Mouse (Mus musculus): ENCODE measurements around the gene Polr3c. TPM values are rescaled to one million over a fixed set of nuclear protein-coding genes. Genes with fewer than 3 reads are reported as not detected.
A peak's percentile ranks its signal among the peaks of the same experiment; 100 is the strongest.
"Not testable (repeated sequence)": the region's sequence is repeated elsewhere in the genome, so short reads cannot be mapped to it uniquely, and the experiment has no call there.

Polr3c gene
- 46.2 and 63.9 TPM in 2 replicates for polyA plus RNA-seq (2012; rRNA removed)

DNA sequence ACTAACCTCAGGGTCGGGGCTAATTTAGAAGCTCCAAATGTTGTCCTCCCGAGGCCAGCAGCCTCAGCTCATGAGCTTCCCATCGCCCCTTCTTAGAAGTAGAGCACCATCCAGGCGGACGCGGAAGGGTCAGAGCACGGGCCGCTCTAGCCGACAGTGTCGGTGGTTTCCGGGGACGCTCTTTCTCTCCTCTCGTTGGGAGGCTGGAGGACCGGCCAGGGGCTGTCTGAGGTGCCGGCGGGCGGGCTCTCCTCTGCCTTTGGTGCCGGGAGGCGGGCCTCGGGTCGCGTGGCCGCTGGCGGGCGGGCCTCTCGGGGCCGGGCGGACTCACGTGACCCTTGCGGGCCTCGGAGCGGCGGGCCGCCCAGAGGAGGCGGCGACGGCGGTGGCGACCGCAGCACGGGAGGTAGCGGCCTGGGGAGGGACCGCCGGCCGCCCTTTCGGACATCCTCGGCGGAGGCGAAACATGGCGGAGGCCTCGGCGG, at the start of gene Polr3c, which contains the start of gene Rnf115:
Gene Polr3c, minus strand, starts transcription at position 286 of the 485 bp plus-strand sequence.
Gene Rnf115, plus strand, starts transcription at position 322 of the 485 bp plus-strand sequence.
- under 1% methylated on average over 52 of the region's 52 CpGs for WGBS
- DNase-seq (ENCODE audit: low read depth, low spot score), result peak; percentile 82

DNA sequence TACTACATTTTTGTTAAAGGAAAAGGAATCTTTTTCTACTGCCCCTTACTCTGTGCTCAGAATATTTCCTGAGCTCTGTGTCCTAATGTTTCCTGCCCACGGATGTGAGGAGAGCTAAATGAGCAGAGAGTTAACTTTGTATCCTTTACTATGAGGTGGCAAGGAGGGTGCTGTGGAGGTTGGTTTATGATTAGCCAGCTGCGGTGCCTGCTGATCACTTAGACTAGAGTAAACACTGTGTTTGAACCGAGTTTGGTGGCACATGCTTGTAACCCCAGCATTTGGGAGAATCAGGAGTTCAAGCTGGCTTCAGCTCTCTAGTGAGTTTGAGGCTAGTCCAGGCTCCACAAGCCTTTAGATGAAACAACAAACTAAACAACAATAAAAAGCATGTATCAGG, 49.7 kb upstream of the Polr3c start:
- 20% methylated on average over 3 of the region's 3 CpGs for WGBS
- DNase-seq (ENCODE audit: low read depth, low spot score), result no peak

DNA sequence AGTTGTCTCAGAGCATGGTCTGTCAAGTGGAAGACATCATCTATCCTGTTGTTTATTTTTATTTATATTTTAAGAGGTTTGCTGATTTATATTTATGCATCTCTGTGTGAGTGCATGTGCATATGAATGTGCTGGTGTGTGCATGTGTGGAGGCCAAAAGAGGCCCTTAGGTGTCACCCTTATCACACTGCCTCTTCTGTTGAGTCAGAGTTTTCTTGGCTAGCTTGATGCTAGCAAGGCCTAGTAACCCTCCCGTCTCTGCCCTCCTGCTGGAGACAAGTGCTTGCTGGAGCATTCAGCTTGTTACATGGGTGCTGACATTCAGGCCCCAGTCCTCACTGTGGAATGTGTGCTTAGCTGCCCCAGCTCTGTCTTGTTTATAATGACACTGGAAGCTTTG, 45.5 kb upstream of the Polr3c start:
- no peak for DNase-seq (ENCODE audit: low read depth, low spot score)
- WGBS, result 21% methylated on average over 1 of the region's 1 CpGs

DNA sequence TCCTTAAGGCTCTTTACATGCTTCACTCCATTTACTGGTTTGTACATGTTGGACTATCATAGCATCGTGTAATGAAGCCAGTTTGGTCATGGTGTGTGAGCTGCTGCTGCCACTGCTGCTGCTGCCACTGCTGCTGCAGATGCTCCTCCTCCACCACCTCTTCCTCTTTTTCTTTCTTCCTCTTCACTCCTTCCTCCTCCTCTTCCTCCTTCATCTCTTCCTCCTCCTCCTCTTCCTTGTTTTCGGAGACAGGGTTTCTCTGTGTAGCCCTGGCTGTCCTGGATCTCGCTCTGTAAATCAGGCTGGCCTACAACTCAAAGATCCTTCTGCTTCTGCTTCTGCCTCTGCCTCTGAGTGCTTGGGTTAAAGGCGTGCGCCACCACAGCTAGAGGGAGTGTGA, 42.5 kb upstream of the Polr3c start:
- DNase-seq (ENCODE audit: low read depth, low spot score), result no peak
- WGBS, result 86% methylated on average over 5 of the region's 5 CpGs

DNA sequence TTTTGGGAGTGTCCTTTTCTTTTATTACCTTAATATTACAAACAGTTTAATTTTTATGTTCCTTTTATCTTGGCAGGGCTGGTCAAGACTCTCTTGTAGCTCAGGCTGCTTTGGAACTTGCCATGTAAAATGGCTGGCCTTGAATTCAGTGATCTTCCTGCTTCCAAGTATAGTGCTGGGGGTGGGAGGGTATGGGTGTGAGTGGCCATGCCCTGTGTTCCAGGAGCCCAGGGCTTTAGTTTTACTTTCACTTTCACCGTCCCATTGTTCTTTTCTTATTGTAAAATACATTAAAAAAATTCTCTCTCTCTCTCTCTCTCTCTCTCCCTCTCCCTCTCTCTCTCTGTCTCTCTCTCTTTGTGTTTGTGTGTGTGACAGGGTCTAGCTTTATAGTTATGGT, 37.1 kb upstream of the Polr3c start:
- DNase-seq (ENCODE audit: low read depth, low spot score), result no peak
- WGBS, result 20% methylated on average over 1 of the region's 1 CpGs

DNA sequence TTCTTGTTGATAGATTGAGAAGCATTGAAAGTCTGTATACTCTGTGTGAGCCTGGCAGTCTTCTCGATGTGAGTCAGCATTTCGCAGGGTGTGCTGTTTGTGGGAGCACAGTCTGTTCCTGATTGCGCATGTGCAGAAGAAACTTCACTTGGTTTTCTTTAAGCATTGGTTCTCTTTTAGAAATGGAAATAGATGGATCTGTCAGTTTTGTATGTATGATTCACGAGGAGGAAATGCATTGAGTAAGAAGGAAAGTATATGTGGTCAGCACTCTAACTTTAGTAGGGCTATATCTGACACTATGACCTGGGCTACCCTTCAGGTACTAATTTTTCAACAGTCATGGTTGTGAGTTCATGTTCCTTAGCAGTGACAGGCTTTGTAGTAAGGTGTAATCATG, 32.3 kb upstream of the Polr3c start:
- 90% methylated on average over 4 of the region's 4 CpGs for WGBS
- DNase-seq (ENCODE audit: low read depth, low spot score), result no peak

DNA sequence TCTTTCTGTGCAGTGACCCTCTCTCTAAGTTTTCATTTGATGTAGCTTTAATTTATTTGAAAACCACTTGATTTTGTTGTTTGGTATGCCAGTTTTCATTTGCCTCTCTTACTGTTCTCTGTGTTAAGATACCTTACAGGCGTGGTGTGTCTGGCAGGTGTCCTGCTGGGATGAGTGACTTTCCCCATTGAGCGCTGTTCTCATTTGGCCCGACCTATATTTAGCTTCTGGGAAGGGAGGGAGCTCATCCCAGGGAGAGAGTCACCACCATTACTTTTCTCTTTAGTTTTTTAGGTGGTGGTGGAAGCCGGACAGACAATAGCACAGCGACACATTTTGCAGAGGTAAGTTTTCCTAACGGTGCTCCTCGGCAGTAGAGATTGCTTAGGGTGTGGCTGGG, 30.3 kb upstream of the Polr3c start:
- 67% methylated on average over 7 of the region's 7 CpGs for WGBS
- DNase-seq (ENCODE audit: low read depth, low spot score), result no peak

DNA sequence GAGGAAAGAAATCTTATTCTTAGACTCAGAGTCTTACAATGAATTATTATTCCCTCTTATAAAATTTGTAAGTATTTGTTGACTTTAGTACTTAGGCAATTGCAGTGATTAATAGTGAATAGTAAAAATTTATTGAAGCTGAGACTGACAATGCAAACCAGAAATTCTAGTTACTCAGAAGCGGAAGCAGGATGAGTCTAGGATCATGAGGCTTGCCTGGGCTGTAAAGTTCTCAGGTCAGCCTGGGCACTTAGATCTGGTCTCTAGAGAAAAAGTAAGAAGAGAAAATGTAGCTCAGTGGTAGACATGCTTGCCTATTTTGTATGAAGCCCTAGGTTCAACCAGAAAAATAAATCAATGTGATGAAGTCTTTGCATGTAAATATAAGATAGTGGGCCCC, 28.5 kb upstream of the Polr3c start:
- no peak for DNase-seq (ENCODE audit: low read depth, low spot score)
- 68% methylated on average over 1 of the region's 1 CpGs for WGBS

DNA sequence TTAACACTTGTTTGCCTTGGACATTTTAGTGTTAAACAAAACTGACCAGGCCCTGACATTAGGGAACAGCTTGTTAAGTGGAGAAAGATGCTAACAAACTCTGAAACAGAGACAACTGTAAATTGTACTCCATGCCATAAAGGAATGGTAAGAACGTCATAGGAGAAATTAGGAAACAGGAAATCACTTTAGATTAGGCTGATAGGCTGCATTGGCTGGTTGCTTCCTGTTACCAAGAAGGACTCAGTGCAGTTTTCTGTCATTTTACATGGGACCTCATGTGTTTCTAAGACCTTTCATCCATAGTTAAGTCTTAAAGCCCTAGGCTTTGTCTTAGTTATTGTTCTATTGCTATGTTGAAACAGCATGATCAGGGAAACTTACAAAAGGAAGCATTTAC, 19.4 kb upstream of the Polr3c start:
- WGBS, result 40% methylated on average over 1 of the region's 1 CpGs
- DNase-seq (ENCODE audit: low read depth, low spot score), result no peak

DNA sequence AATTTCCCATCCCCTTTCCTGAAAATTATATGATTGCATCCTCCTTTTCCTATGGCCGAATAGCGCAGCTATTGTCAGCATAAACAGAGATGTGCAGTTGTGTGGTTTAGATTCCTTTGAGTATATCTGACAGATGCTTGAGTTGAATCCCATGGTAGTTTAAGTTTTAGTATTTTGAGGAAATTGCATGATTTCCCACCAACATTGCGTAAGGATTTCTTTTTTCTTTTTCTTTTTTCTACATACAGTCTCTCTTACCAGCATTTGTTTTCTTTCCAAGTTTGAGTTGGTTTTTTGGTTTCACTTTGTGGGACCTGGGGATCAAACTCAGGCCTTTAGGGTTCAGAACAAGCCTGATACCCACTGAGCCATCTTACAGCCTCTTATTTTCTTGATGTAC, 16.9 kb upstream of the Polr3c start:
- DNase-seq (ENCODE audit: low read depth, low spot score), result no peak
- 84% methylated on average over 3 of the region's 3 CpGs for WGBS

DNA sequence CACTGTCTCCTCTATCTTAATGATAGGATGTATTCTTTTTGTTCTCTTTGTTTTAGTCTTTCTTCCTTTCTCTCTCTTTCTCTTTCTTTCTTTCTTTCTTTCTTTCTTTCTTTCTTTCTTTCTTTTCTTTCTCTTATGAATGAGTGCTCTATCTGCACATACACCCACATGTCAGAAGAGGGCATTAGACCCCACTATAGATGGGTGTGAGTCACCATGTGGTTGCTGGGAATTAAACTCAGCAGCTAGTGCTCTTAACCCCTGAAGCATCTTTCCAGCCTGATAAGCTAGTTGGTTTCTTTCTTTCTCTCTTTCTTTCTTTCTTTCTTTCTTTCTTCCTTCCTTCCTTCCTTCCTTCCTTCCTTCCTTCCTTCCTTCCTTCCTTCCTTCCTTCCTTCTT, 12.9 kb upstream of the Polr3c start:
- DNase-seq (ENCODE audit: low read depth, low spot score), result not testable (repeated sequence)

DNA sequence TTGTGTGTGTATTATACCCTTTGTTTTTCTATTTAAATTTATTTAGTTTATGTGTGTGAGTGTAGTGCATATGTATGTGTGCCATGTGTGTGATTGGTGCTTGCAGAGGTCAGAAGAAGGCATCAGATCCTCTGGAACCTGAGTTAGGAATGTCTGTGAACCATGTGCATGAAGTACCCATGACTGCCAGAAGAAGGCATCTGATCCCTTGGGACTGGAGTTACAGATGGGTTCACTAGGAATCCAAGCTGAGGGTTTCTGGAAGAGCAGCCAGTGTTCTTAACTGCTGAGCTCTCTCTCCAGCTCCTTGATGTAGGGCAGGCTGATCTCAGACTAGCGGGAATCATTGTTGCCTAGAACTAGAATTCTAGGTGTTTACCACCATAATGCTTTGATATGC, 10.6 kb upstream of the Polr3c start:
- DNase-seq (ENCODE audit: low read depth, low spot score), result no peak
- 96% methylated on average over 1 of the region's 1 CpGs for WGBS

DNA sequence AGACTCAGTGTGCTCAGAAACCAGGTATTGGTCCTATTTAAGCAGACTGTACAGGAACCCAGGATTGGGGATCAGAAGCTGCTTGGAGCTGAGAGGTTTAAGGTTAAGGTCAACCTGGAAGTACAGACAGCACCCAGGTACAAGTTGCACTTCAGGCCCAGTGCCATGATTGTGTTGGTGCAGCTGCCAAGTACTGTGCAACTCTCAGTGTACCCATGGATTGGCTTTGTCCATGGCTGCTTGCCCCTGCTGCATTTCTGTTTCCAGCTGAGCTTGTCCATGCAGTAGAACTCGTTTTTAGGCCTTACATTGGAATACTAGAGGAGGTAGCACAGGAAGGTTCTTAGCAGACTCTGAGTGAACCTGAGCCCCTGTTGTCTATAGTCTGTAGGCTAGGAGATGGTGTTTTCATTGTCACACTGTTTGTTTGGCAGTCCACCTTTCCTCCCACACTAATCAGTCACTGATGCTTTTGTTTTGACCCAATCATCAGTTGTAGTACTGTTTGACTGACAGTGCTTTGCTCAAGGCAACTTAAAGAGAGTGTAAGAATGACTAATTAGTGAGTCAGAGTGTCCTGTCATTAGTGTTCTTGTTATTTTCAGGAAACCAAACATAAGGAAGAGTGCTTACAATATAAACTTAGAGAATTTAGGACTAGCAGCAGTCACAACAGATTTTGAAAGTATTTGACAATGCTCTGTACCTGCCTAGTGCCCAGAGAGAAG, 9.7 kb upstream of the Polr3c start:
- 58% methylated on average over 1 of the region's 1 CpGs for WGBS
- no peak for DNase-seq (ENCODE audit: low read depth, low spot score)

DNA sequence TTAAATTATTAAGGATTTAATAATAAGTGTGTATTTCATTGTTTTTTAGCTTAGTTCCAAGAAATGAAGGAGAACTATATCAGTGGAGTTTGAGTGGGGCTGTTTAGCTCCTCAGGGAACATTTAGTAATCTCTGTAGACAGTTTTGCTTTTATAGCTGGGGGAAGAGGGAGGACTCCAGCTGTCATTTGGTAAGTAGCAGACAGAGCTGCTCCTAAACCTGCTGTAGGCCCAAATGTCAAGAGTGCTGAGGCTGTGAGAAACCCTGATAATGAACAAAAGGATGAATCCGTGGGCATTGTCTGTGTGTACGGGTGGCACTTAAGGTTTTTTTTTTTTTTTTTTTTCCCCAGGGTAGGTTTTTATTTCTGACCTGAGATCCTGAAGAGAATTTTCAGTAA, 7.8 kb upstream of the Polr3c start:
- WGBS, result 92% methylated on average over 2 of the region's 2 CpGs
- DNase-seq (ENCODE audit: low read depth, low spot score), result no peak

DNA sequence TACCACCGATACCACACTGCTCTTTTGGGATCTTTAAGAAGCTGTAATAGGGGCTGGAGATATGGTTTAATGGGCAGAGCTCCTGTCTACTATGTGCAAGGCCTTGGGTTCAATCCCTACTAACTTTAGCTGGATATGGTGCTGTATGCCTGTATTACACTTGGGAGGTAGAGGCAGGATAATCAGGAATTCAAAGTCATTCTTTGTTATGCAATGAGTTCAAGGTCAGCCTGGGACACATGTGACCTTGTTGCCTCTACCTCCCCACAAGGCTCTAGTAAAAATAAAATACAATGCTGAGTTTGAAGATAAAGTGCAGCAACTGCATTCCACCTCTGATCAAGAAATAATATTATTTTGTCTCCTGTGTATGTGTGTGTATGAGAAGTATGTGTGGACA, 6.6 kb upstream of the Polr3c start:
- WGBS, result 98% methylated on average over 1 of the region's 1 CpGs
- DNase-seq (ENCODE audit: low read depth, low spot score), result no peak

DNA sequence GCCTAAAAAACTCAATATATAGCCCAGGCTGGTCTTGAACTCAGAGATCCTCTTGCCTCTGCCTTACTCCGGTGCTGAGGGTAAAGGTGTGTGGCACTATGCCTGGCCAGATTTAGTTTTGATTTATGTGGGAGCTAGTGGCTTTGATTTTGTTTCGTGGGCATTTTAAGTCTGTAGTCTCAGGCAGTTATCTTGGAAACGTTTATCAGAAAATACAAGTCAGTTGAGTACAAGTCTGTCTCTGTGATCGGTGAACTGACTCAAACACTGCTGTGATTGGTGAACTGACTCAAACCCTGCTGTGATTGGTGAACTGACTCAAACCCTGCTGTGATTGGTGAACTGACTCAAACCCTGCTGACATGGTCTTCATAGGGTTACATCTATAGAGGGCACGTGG, 3.4 kb upstream of the Polr3c start:
- WGBS, result 72% methylated on average over 5 of the region's 5 CpGs
- DNase-seq (ENCODE audit: low read depth, low spot score), result no peak

DNA sequence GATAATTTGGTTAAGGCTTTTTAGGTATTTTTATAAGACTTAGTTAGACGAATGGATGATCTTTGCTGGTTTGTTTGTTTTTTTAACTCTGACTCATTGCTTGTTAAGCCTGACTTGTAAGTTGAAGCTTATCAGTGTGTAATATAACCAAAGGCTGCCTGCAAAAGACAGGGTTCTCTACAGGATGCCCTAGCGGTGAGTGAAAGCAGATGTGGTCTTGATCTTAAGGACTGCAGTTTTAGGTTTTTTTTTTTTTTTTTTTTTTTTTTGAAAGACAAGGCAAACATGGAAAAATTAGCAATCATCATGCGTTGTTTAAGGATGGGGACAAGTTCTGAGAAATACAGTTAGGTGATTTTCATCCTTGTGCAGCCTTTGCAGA, 2.0 kb upstream of the Polr3c start:
- no peak for DNase-seq (ENCODE audit: low read depth, low spot score)
- WGBS, result 29% methylated on average over 3 of the region's 3 CpGs

DNA sequence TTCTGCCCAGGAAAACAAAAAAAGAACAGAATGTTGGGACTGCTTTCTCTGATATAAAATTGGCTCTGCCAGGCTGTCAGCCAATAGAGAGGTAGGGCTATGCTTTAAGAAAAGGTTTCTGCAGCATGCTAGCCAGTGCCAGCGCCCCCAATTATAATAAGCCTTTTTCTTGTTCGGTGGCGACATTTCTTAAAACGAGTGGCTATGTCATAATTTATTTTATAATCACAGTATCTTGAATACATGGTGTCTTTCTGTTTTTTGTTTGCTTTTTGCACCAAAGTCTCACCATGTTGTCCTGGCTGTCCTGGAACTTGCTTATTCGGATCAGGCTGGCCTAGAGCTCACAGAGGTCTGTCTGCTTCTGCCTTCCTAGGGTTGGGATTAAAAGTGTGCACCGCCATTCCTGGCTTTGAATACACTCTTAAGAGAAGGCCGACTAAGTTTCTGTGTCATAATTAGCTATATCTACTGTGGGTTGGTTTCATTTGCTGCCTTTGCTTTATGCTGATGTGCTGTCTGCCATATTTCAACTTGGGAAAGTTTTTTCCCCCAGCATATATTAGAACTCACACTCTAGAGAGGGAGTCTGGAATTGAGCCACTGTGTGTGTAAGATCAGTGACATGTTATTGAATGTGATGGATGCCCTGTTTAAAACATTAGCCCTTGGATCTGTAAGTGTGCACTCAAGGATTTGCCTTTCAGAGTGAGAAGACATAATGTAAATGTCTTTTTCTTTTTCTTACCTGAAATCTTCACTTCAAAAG, 1.4 kb upstream of the Polr3c start:
- no peak for DNase-seq (ENCODE audit: low read depth, low spot score)
- WGBS, result 24% methylated on average over 7 of the region's 7 CpGs

DNA sequence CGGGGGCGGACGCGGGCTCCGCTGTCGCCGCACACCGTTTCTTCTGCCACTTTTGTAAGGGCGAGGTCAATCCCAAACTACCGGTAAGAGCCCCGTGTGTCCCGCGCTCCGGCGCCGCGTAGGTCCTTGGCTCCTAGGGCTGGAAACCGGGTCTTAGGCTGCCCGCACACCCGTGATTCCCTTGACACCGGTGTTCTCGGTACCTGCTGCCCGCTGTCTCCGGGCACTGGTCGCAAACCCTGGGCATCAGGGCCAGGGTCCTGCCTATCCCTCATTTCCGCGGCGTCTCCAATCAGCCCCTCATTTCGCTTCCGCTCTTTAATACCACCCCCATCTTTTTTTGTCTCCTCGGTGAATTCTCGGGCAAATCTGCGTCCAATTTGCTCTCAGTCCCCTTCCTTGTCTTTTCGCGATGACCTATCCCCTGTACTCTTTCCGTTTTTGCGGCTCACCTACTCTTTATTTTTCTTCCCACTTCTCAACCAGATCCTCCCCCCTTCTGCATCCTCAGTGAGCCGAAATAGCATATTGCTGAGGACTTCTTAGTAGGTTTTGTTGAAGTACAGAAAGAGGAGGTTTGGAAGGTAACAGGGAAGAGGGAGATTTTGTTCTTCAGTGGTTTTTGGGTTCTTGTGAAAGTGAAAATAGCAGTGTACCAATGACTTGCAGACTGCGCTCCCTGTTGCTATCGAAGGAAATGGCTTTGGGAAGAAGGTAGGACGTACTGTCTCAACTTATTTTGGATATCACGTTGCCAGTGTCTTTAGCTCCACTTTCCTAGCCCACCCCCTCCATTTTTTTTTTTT, 603 bp upstream of the Polr3c start:
- no peak for DNase-seq (ENCODE audit: low read depth, low spot score)
- WGBS, result under 1% methylated on average over 42 of the region's 42 CpGs

DNA sequence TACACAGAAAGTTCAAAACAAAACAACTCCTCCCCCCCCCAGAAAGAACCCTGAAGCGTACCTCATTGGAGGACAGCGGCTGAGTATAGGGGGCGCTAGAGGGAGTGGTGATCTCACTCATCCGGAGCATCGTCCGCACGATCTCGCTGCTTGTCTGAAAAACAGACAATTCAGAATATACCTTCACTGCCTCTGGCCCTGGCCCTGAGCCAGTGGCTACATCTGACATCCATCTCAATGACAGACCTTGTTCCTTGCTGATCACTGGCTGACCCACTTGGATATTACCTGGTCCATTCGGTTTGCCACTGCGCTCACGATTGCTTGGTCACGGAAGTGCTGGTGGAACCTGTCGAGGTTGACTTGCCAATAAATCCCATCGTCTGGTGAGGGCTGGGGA, 8.3 kb downstream of the Polr3c start:
- WGBS, result 66% methylated on average over 14 of the region's 14 CpGs
- no peak for DNase-seq (ENCODE audit: low read depth, low spot score)
